Mouse (Mus musculus) ES-Bruce4 (cell line): Measurements from ENCODE around the gene Acod1. TPM values are rescaled to one million over a fixed set of nuclear protein-coding genes. Genes with fewer than 3 reads are reported as not detected.

ENCODE experiments used
- H3K27ac ChIP-seq: 2 replicates; pipeline ENCODE4 v1.5.1; 2012; ENCODE audit warnings: low read length, inconsistent platforms; ENCODE audit not compliant: insufficient read depth
- H3K27me3 ChIP-seq: 2 replicates; pipeline ENCODE4 v1.6.1; 2012; ENCODE audit warnings: mild to moderate bottlenecking, low read length, inconsistent platforms; ENCODE audit not compliant: control insufficient read depth, poor library complexity, insufficient read depth, severe bottlenecking
- H3K36me3 ChIP-seq: 2 replicates; pipeline ENCODE4 v1.6.1; 2012; ENCODE audit warnings: inconsistent platforms, mild to moderate bottlenecking, low read length, moderate library complexity; ENCODE audit not compliant: control insufficient read depth, poor library complexity, insufficient read depth, severe bottlenecking
- H3K4me1 ChIP-seq: one replicate; pipeline ENCODE4 v1.8.1; 2011; ENCODE audit warnings: low read length; ENCODE audit not compliant: control insufficient read depth, insufficient read depth
- H3K4me3 ChIP-seq: 2 replicates; pipeline ENCODE4 v1.5.1; 2011; ENCODE audit warnings: low read depth, mild to moderate bottlenecking, low read length
- H3K9ac ChIP-seq: 2 replicates; pipeline ENCODE4 v1.6.1; 2012; ENCODE audit warnings: low read depth, mild to moderate bottlenecking, inconsistent platforms; ENCODE audit not compliant: poor library complexity, severe bottlenecking
- H3K9me3 ChIP-seq: replicated peaks from 2 replicates; pipeline ENCODE4 v1.6.1; 2012; ENCODE audit warnings: mild to moderate bottlenecking, low read length, inconsistent platforms; ENCODE audit not compliant: control insufficient read depth, poor library complexity, insufficient read depth, severe bottlenecking
- CTCF ChIP-seq: IDR thresholded peaks from one replicate; pipeline ENCODE4 v1.8.1; 2011; ENCODE audit warnings: low read depth, low read length
- EP300 ChIP-seq: IDR thresholded peaks from 2 replicates; pipeline ENCODE4 v1.6.1; 2011; ENCODE audit warnings: low read depth, low read length; ENCODE audit not compliant: insufficient read depth
- POLR2A ChIP-seq: IDR thresholded peaks from one replicate; pipeline ENCODE4 v1.8.1; 2011; ENCODE audit warnings: low read length; ENCODE audit not compliant: insufficient read depth
- polyA plus RNA-seq: library from polyadenylated mRNA; stranded (reverse); fragments of >200 nt; gene quantifications from 2 replicates; pipeline ENCODE4 v1.2.4, GENCODE M21; 2011; ENCODE audit warnings: low read depth; ENCODE audit not compliant: missing spikeins, insufficient read depth, insufficient read length

Acod1 gene
- polyA plus RNA-seq, 1 experiment: not detected

DNA sequence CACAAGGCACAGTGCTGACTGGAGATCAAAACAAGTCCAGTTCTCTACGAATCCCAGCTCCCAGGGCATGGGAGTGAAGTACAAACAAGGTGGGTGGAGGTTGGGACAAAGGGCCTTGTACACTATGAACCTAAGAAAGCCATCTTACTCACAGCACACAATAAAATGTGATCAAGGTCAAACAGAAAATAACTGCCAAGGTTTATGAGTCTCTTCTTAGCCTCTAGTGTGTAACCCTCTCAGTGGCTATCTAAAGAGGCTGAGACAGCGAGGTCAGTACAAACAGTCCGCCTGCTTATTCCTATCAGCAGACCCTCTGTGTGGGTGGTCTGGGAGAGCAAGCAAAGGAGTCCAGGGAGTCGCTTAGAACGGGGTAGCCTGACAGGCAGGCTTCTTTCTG is 41.1 kb downstream of the Acod1 start:
- Histone ChIP-seq H3K4me3 (no peak overlapping the region), H3K36me3 (peaks cover 73% of the 10 kb centered on the region), H3K9ac (no peak overlapping the region), H3K9me3 (no peaks in the 10 kb centered on the region), H3K27ac (no peak overlapping the region), H3K27me3 (no peaks in the 10 kb centered on the region), H3K4me1 (no peaks in the 10 kb centered on the region)
- TF ChIP-seq POLR2A (no peak), EP300 (no peak), CTCF (no peak)

DNA sequence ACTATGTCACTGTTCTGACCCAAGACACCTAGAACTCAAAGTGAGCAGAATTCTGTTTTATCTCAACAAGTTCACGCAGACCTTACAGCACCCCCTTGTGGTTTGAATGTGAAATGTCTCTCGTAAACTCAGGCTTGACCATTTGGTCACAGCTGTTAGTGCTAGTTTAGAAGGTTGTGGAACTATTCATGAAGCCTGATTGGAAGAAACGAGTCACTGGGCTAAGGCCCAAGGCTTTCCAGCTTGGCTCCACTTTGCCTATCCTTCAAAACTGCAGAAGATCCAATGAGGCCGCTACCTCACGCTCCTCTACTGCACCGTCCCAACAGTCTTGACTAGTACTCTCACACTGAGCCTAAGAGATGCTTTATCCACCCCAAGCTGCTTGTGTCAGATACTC is 41.8 kb downstream of the Acod1 start:
- no peak overlapping the region for H3K27ac ChIP-seq
- H3K36me3 ChIP-seq: peaks cover 75% of the 10 kb centered on the region
- no peak overlapping the region for H3K9ac ChIP-seq
- no peaks in the 10 kb centered on the region for H3K9me3 ChIP-seq
- TF ChIP-seq EP300 (no peak), POLR2A (no peak), CTCF (no peak)
- H3K4me3 ChIP-seq: no peak overlapping the region
- no peaks in the 10 kb centered on the region for H3K27me3 ChIP-seq
- H3K4me1 ChIP-seq: no peaks in the 10 kb centered on the region

DNA sequence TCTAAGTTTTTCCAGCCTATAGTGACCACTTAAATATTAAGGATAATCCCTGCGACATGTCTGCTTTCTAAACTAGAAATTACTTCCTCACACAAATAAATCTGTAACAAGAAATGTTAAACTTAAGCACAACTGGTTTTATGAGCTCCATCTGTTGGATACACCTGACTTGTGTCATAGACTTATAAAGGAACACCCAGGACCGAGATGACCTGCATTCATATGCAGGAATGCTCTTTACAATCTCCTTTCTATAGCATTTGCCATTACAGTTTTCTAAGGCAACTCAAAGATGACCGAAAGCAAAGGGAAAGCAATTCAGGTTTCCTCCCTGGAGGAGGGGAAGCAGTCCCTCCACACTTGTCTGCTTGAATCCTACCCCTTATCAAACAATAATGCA is 46.5 kb downstream of the Acod1 start:
- H3K4me3 ChIP-seq: no peak overlapping the region
- no peaks in the 10 kb centered on the region for H3K27me3 ChIP-seq
- peaks cover 72% of the 10 kb centered on the region for H3K36me3 ChIP-seq
- H3K9ac ChIP-seq: peak overlapping the region; percentile 58
- H3K9me3 ChIP-seq: no peaks in the 10 kb centered on the region
- peaks cover 2% of the 10 kb centered on the region for H3K4me1 ChIP-seq
- no peak for TF ChIP-seq POLR2A
- TF ChIP-seq CTCF: no peak
- TF ChIP-seq EP300: no peak
- H3K27ac ChIP-seq: peak overlapping the region; percentile 28; the same call in 1 of the 2 replicates

DNA sequence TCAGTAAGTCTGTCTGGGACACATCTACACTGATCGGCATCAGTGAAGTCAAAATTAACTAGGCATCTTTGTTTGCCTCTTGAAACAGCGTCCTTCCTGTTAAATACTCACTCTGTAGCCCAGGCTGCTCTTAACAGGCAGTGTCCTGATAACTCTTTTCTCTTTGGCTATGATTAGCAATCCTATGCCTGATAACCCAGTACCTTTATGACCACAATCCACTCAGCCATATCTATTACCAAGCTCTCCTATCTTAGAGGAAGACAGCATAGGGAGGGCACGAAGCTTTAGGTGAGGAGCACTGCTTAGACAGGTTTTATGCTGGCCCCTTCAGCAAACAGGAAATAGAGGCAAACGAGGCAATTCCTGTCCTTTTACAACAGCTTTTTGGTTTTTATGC is 46.9 kb downstream of the Acod1 start:
- Histone ChIP-seq H3K36me3 (peaks cover 69% of the 10 kb centered on the region), H3K27me3 (no peaks in the 10 kb centered on the region), H3K4me3 (no peak overlapping the region), H3K9ac (peak overlapping the region; percentile 58), H3K4me1 (peaks cover 2% of the 10 kb centered on the region), H3K9me3 (no peaks in the 10 kb centered on the region), H3K27ac (peak overlapping the region; percentile 28; the same call in 1 of the 2 replicates)
- no peak for TF ChIP-seq POLR2A
- no peak for TF ChIP-seq EP300
- TF ChIP-seq CTCF: no peak

DNA sequence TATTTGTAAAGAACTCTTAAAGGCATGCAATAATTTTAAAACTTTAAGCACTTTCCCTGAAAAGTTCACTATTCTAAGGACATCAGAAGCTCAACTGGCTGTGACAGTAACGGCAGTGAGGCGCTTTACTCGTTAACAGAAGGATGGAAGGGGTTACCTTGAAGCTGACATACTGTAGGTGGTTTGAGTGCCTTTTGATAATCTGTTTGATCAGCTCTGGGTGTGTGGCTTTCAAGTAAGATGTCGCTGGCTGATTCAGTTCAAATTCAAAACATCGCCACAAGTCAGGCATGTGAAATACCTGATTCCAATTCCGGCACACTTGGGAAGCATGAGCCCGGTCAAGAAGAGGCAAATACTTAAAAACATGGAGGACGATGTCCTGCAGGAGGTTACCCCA is 48.3 kb downstream of the Acod1 start:
- H3K4me1 ChIP-seq: peaks cover 2% of the 10 kb centered on the region
- H3K9me3 ChIP-seq: no peaks in the 10 kb centered on the region
- no peak overlapping the region for H3K27ac ChIP-seq
- no peaks in the 10 kb centered on the region for H3K27me3 ChIP-seq
- 0 out of 2 replicates have a peak overlapping the region, but pooled peaks have one; percentile 20 for H3K4me3 ChIP-seq
- H3K36me3 ChIP-seq: peaks cover 59% of the 10 kb centered on the region
- TF ChIP-seq POLR2A: no peak
- no peak for TF ChIP-seq CTCF
- TF ChIP-seq EP300: no peak
- H3K9ac ChIP-seq: no peak overlapping the region; the same call in 1 of the 2 replicates

DNA sequence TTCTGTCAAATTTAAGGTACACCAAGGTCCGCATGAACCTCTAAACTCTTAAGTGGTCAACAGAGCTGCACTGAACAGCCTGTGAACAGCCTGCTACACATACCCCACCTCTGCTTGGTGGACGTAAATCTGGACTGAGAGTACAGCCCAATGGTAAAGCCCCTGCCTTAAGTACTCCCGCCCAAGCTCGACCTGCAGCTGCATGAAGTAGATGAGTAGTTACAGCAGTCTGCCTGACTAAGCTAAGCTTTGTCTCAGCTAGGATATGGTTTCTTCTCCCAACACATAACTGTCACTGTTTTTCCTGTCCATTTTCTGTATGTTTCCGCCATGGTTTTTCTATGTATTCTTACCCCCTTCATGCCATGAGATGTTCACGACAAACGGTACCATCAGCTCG is 49.0 kb downstream of the Acod1 start:
- H3K9me3 ChIP-seq: no peaks in the 10 kb centered on the region
- no peaks in the 10 kb centered on the region for H3K27me3 ChIP-seq
- no peak overlapping the region for H3K27ac ChIP-seq
- TF ChIP-seq EP300 (no peak), POLR2A (no peak), CTCF (no peak)
- H3K4me3 ChIP-seq: no peak overlapping the region
- H3K9ac ChIP-seq: peak overlapping the region; percentile 10; the same call in 1 of the 2 replicates
- peaks cover 4% of the 10 kb centered on the region for H3K4me1 ChIP-seq
- H3K36me3 ChIP-seq: peaks cover 54% of the 10 kb centered on the region
